Mouse (Mus musculus) heart, embryonic 13.5 days (tissue): ENCODE results near the gene Lsm6. TPM values are rescaled to one million over a fixed set of nuclear protein-coding genes. Genes with fewer than 3 reads are reported as not detected.

Source experiments
- ATAC-seq: fragments of 200-750 bp; cut with Nextera tagmentation; 2 replicates; pipeline ENCODE4 v1.8.0; 2017; ENCODE audit warnings: moderate TSS enrichment; ENCODE audit not compliant: insufficient number of reproducible peaks, low FRiP score, low TSS enrichment; ENCODE audit errors: extremely low read depth
- H3K27ac ChIP-seq: fragments of 300-500 bp; sonication (generic); replicated peaks from 2 replicates; pipeline ENCODE4 v1.5.1; 2015; ENCODE audit warnings: moderate library complexity, mild to moderate bottlenecking, inconsistent platforms
- H3K27me3 ChIP-seq: fragments of 300-500 bp; sonication (generic); replicated peaks from 2 replicates; pipeline ENCODE4 v1.6.1; 2015; ENCODE audit warnings: mild to moderate bottlenecking, inconsistent platforms
- H3K36me3 ChIP-seq: fragments of 300-500 bp; sonication (generic); 2 replicates; pipeline ENCODE4 v1.6.1; 2015; ENCODE audit warnings: mild to moderate bottlenecking, inconsistent platforms
- H3K4me1 ChIP-seq: fragments of 300-500 bp; sonication (generic); 2 replicates; pipeline ENCODE4 v1.6.1; 2015; ENCODE audit warnings: inconsistent platforms
- H3K4me2 ChIP-seq: fragments of 300-500 bp; sonication (generic); 2 replicates; pipeline ENCODE4 v1.6.1; 2015; ENCODE audit warnings: inconsistent platforms, mild to moderate bottlenecking, moderate library complexity
- H3K4me3 ChIP-seq: fragments of 300-500 bp; sonication (generic); 2 replicates; pipeline ENCODE4 v1.5.1; 2015; ENCODE audit warnings: moderate library complexity, mild to moderate bottlenecking, inconsistent platforms
- H3K9ac ChIP-seq: fragments of 300-500 bp; sonication (generic); 2 replicates; pipeline ENCODE4 v1.6.1; 2015; ENCODE audit warnings: inconsistent platforms, mild to moderate bottlenecking, moderate library complexity
- H3K9me3 ChIP-seq: fragments of 300-500 bp; sonication (generic); 2 replicates; pipeline ENCODE4 v1.6.1; 2016; ENCODE audit warnings: inconsistent platforms
- WGBS: fragments of 180-500 bp; shearing (Covaris S2); methylation state at CpG from one replicate; pipeline ENCODE4 v1.1.7; 2015; ENCODE audit warnings: mixed read lengths; 5-methylcytosine and 5-hydroxymethylcytosine counted together
- polyA plus RNA-seq: library from polyadenylated mRNA; unstranded; fragments of >200 nt; fragmentation: Nextera tagmentation; extraction: Ambion mirVana; gene quantifications from 2 replicates; pipeline ENCODE4 v1.2.1, GENCODE M21; 2015

Gene Lsm6
- polyA plus RNA-seq, 1 experiment from 2014 or later, result 161 TPM

- H3K4me1 ChIP-seq, result no peaks in the 10 kb centered on the region
- peaks cover 92% of the 10 kb centered on the region for H3K36me3 ChIP-seq
- no peaks in the 10 kb centered on the region for H3K9me3 ChIP-seq
- 94% methylated on average over 5 of the region's 5 CpGs for WGBS
- H3K27me3 ChIP-seq, result no peaks in the 10 kb centered on the region
- H3K9ac ChIP-seq, result no peak overlapping the region
- no peak overlapping the region for H3K4me3 ChIP-seq
- no peak overlapping the region for H3K4me2 ChIP-seq
- no peak for ATAC-seq
- no peak overlapping the region for H3K27ac ChIP-seq
Observed at GRCm38 (mm10) chr8:78806006-78806405, 14.9 kb downstream of the Lsm6 start.

- Histone ChIP-seq H3K4me1 (no peaks in the 10 kb centered on the region), H3K9ac (no peak overlapping the region), H3K27me3 (no peaks in the 10 kb centered on the region), H3K4me3 (no peak overlapping the region), H3K9me3 (no peaks in the 10 kb centered on the region), H3K27ac (no peak overlapping the region), H3K36me3 (peaks cover 46% of the 10 kb centered on the region), H3K4me2 (no peak overlapping the region)
- no peak for ATAC-seq
- WGBS, result 92% methylated on average over 6 of the region's 6 CpGs
Observed at GRCm38 (mm10) chr8:78801201-78801600, 19.7 kb downstream of the Lsm6 start.

GRCm38 (mm10) chr8:78798671-78799070, 22.3 kb downstream of the Lsm6 start:
- H3K9ac ChIP-seq, result no peak overlapping the region
- H3K4me3 ChIP-seq, result no peak overlapping the region
- no peak overlapping the region for H3K27ac ChIP-seq
- H3K4me1 ChIP-seq, result no peaks in the 10 kb centered on the region
- H3K27me3 ChIP-seq, result no peaks in the 10 kb centered on the region
- H3K9me3 ChIP-seq, result no peaks in the 10 kb centered on the region
- H3K36me3 ChIP-seq, result peaks cover 23% of the 10 kb centered on the region
- no peak for ATAC-seq
- WGBS, result 79% methylated on average over 3 of the region's 3 CpGs
- no peak overlapping the region for H3K4me2 ChIP-seq

- 88% methylated on average over 7 of the region's 7 CpGs for WGBS
- H3K4me2 ChIP-seq, result no peak overlapping the region
- no peak for ATAC-seq
Observed at GRCm38 (mm10) chr8:78797985-78798384, 23.0 kb downstream of the Lsm6 start.

GRCm38 (mm10) chr8:78793231-78793630, 27.7 kb downstream of the Lsm6 start:
- Histone ChIP-seq H3K4me2 (no peak overlapping the region), H3K27me3 (no peaks in the 10 kb centered on the region), H3K27ac (no peak overlapping the region), H3K4me1 (no peaks in the 10 kb centered on the region), H3K9me3 (no peaks in the 10 kb centered on the region), H3K36me3 (peaks cover 3% of the 10 kb centered on the region; the same call in 1 of the 2 replicates), H3K4me3 (no peak overlapping the region), H3K9ac (no peak overlapping the region)
- 73% methylated on average over 4 of the region's 4 CpGs for WGBS
- ATAC-seq, result no peak

More at GRCm38 (mm10) chr8:78797985-78798384, 23.0 kb downstream of the Lsm6 start:
- H3K27ac ChIP-seq, result no peak overlapping the region
- peaks cover 18% of the 10 kb centered on the region; the same call in 1 of the 2 replicates for H3K36me3 ChIP-seq
- no peak overlapping the region for H3K4me3 ChIP-seq
- H3K9ac ChIP-seq, result no peak overlapping the region
- no peaks in the 10 kb centered on the region for H3K9me3 ChIP-seq
- H3K4me1 ChIP-seq, result no peaks in the 10 kb centered on the region
- no peaks in the 10 kb centered on the region for H3K27me3 ChIP-seq

- no peak overlapping the region for H3K9ac ChIP-seq
- ATAC-seq, result no peak
- WGBS, result 69% methylated on average over 9 of the region's 9 CpGs
Observed at GRCm38 (mm10) chr8:78776816-78777215, 44.1 kb downstream of the Lsm6 start.

GRCm38 (mm10) chr8:78771256-78771655, 49.7 kb downstream of the Lsm6 start:
- H3K4me3 ChIP-seq, result peak overlapping the region; percentile 44
- H3K4me2 ChIP-seq, result peak overlapping the region; percentile 67
- no peaks in the 10 kb centered on the region for H3K27me3 ChIP-seq
- no peaks in the 10 kb centered on the region for H3K36me3 ChIP-seq
- WGBS, result 22% methylated on average over 7 of the region's 7 CpGs
- H3K4me1 ChIP-seq, result peaks cover 10% of the 10 kb centered on the region
- H3K27ac ChIP-seq, result peak overlapping the region; percentile 72
- ATAC-seq, result no peak
- no peaks in the 10 kb centered on the region for H3K9me3 ChIP-seq
- peak overlapping the region; percentile 70 for H3K9ac ChIP-seq

More at GRCm38 (mm10) chr8:78776816-78777215, 44.1 kb downstream of the Lsm6 start:
- Histone ChIP-seq H3K4me1 (no peaks in the 10 kb centered on the region), H3K4me2 (no peak overlapping the region), H3K27me3 (no peaks in the 10 kb centered on the region), H3K27ac (no peak overlapping the region), H3K4me3 (no peak overlapping the region), H3K36me3 (no peaks in the 10 kb centered on the region), H3K9me3 (peaks cover 6% of the 10 kb centered on the region; the same call in 1 of the 2 replicates)

GRCm38 (mm10) chr8:78770584-78770983, 50.4 kb downstream of the Lsm6 start:
- 90% methylated on average over 3 of the region's 3 CpGs for WGBS
- ATAC-seq, result no peak

GRCm38 (mm10) chr8:78765556-78765955, 55.4 kb downstream of the Lsm6 start:
- ATAC-seq, result no peak
- Histone ChIP-seq H3K27ac (no peak overlapping the region), H3K4me3 (no peak overlapping the region), H3K36me3 (no peaks in the 10 kb centered on the region), H3K27me3 (no peaks in the 10 kb centered on the region), H3K4me2 (no peak overlapping the region), H3K4me1 (no peaks in the 10 kb centered on the region), H3K9ac (no peak overlapping the region), H3K9me3 (no peaks in the 10 kb centered on the region)
- WGBS, result 81% methylated on average over 1 of the region's 1 CpGs

More at GRCm38 (mm10) chr8:78770584-78770983, 50.4 kb downstream of the Lsm6 start:
- Histone ChIP-seq H3K27me3 (no peaks in the 10 kb centered on the region), H3K4me3 (no peak overlapping the region), H3K9ac (no peak overlapping the region), H3K27ac (peak overlapping the region; percentile 72; the same call in 1 of the 2 replicates), H3K9me3 (no peaks in the 10 kb centered on the region), H3K4me1 (peaks cover 10% of the 10 kb centered on the region), H3K4me2 (no peak overlapping the region), H3K36me3 (no peaks in the 10 kb centered on the region)

GRCm38 (mm10) chr8:78764976-78765375, 56.0 kb downstream of the Lsm6 start:
- H3K9ac ChIP-seq, result no peak overlapping the region
- H3K27me3 ChIP-seq, result no peaks in the 10 kb centered on the region
- ATAC-seq, result no peak
- H3K36me3 ChIP-seq, result no peaks in the 10 kb centered on the region
- H3K4me2 ChIP-seq, result no peak overlapping the region
- H3K9me3 ChIP-seq, result no peaks in the 10 kb centered on the region
- no peak overlapping the region for H3K4me3 ChIP-seq
- H3K27ac ChIP-seq, result no peak overlapping the region
- H3K4me1 ChIP-seq, result no peaks in the 10 kb centered on the region

- no peak for ATAC-seq
- no peaks in the 10 kb centered on the region for H3K4me1 ChIP-seq
- no peak overlapping the region for H3K27ac ChIP-seq
- H3K9me3 ChIP-seq, result no peaks in the 10 kb centered on the region
- no peaks in the 10 kb centered on the region for H3K36me3 ChIP-seq
- no peak overlapping the region for H3K4me2 ChIP-seq
- no peak overlapping the region for H3K9ac ChIP-seq
- H3K27me3 ChIP-seq, result no peaks in the 10 kb centered on the region
- no peak overlapping the region for H3K4me3 ChIP-seq
Observed at GRCm38 (mm10) chr8:78759139-78759538, 61.8 kb downstream of the Lsm6 start.

GRCm38 (mm10) chr8:78754986-78755385, 66.0 kb downstream of the Lsm6 start:
- H3K4me2 ChIP-seq, result no peak overlapping the region
- no peak overlapping the region for H3K9ac ChIP-seq
- H3K4me3 ChIP-seq, result no peak overlapping the region
- H3K9me3 ChIP-seq, result no peaks in the 10 kb centered on the region
- peaks cover 7% of the 10 kb centered on the region for H3K4me1 ChIP-seq
- 56% methylated on average over 4 of the region's 4 CpGs for WGBS
- H3K27ac ChIP-seq, result no peak overlapping the region
- ATAC-seq, result no peak
- H3K36me3 ChIP-seq, result no peaks in the 10 kb centered on the region
- no peaks in the 10 kb centered on the region for H3K27me3 ChIP-seq
